Mouse (Mus musculus) embryonic facial prominence, embryonic 12.5 days (tissue): ENCODE measurements around the gene Smchd1. TPM values are rescaled to one million over a fixed set of nuclear protein-coding genes. Genes with fewer than 3 reads are reported as not detected.
"Not testable (repeated sequence)": the region's sequence is repeated elsewhere in the genome, so short reads cannot be mapped to it uniquely, and the experiment has no call there.

Source experiments
- ATAC-seq: fragments of 200-750 bp; cut with Nextera tagmentation; 2 replicates; pipeline ENCODE4 v1.8.0; 2017; ENCODE audit not compliant: insufficient number of reproducible peaks, insufficient read depth, low FRiP score, low TSS enrichment
- H3K27ac ChIP-seq: fragments of 300-500 bp; sonication (generic); 2 replicates; pipeline ENCODE4 v1.5.1; 2016; ENCODE audit warnings: mild to moderate bottlenecking
- H3K27me3 ChIP-seq: fragments of 300-500 bp; sonication (generic); 2 replicates; pipeline ENCODE4 v1.6.1; 2016; ENCODE audit warnings: mild to moderate bottlenecking, moderate library complexity
- H3K36me3 ChIP-seq: fragments of 300-500 bp; sonication (generic); 2 replicates; pipeline ENCODE4 v1.6.1; 2016; ENCODE audit warnings: mild to moderate bottlenecking
- H3K4me1 ChIP-seq: fragments of 300-500 bp; sonication (generic); 2 replicates; pipeline ENCODE4 v1.6.1; 2016
- H3K4me2 ChIP-seq: fragments of 300-500 bp; sonication (generic); replicated peaks from 2 replicates; pipeline ENCODE4 v1.6.1; 2016; ENCODE audit warnings: mild to moderate bottlenecking, moderate library complexity
- H3K4me3 ChIP-seq: fragments of 300-500 bp; sonication (generic); 2 replicates; pipeline ENCODE4 v1.5.1; 2016; ENCODE audit warnings: mild to moderate bottlenecking
- H3K9ac ChIP-seq: fragments of 300-500 bp; sonication (generic); 2 replicates; pipeline ENCODE4 v1.6.1; 2016; ENCODE audit warnings: mild to moderate bottlenecking, moderate library complexity
- H3K9me3 ChIP-seq: fragments of 300-500 bp; sonication (generic); 2 replicates; pipeline ENCODE4 v1.6.1; 2016; ENCODE audit warnings: mild to moderate bottlenecking, moderate library complexity
- WGBS: fragments of 180-500 bp; shearing (Covaris S2); methylation state at CpG from one replicate; pipeline ENCODE4 v1.1.7; 2016; 5-methylcytosine and 5-hydroxymethylcytosine counted together
- polyA plus RNA-seq: library from polyadenylated mRNA; unstranded; fragments of >200 nt; fragmentation: Nextera tagmentation; extraction: Ambion mirVana; gene quantifications from 2 replicates; pipeline ENCODE4 v1.2.1, GENCODE M21; 2016

The Smchd1 gene
- polyA plus RNA-seq, 1 experiment from 2014 or later, result 84.2 TPM

GRCm38 (mm10) chr17:71483418-71484060, 8.4 kb upstream of the Smchd1 start:
- ATAC-seq, result no peak
- 79% methylated on average over 7 of the region's 7 CpGs for WGBS
- H3K4me3 ChIP-seq, result no peak overlapping the region
- no peaks in the 10 kb centered on the region for H3K9me3 ChIP-seq
- no peak overlapping the region for H3K27ac ChIP-seq
- no peaks in the 10 kb centered on the region for H3K27me3 ChIP-seq
- H3K9ac ChIP-seq, result no peak overlapping the region
- H3K36me3 ChIP-seq, result no peaks in the 10 kb centered on the region
- no peak overlapping the region for H3K4me2 ChIP-seq
- H3K4me1 ChIP-seq, result 0 out of 2 replicates have a peak, but pooled peaks cover 10% of the 10 kb centered on the region

DNA sequence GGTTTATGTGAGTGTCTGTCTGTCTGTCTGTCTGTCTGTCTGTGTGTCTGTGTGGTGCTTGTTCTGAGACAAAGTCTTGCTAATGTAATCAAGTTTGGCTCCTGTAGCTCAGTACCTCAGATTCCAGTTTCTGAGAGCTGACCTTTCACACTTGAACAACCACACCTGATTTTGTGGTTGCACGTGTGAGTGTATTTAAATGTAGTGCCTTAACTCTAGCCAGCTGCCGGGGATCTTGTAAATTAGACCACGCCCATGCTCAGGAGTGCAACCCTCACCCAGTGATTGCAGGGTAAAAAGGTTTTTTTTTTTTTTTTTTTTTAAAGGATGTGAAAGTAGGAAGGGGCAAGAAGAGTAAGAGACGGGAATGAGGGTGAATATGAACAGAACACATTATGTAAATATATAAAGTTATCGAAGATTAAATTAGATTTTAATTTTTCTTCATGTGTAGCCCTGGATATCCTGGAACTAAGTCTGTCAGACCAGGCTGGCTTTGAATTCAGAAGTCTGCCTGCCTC, 4.3 kb upstream of the Smchd1 start:
- Histone ChIP-seq H3K36me3 (no peaks in the 10 kb centered on the region), H3K4me1 (no peaks in the 10 kb centered on the region), H3K4me2 (no peak overlapping the region), H3K4me3 (no peak overlapping the region), H3K27me3 (no peaks in the 10 kb centered on the region), H3K9me3 (no peaks in the 10 kb centered on the region), H3K27ac (no peak overlapping the region), H3K9ac (no peak overlapping the region)
- WGBS, result 53% methylated on average over 5 of the region's 5 CpGs
- ATAC-seq, result no peak

DNA sequence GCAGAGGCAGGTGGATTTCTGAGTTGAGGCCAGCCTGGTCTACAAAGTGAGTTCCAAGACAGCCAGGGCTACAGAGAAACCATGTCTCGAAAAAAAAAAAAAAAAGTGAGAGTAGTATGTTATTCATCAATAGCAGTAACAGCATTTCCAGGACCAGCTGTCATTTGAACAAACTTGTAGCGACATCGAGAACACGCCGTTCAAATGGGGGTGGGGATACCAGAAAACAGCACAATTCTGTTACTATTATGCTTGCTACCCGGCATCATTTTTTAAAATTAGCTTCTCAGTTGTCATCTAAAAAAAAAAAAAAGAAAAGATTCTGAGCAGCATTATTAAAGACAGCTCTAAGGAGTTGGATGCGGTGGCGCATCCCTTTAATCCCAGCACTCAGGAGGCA, 2.3 kb upstream of the Smchd1 start:
- H3K36me3 ChIP-seq, result no peaks in the 10 kb centered on the region
- H3K4me3 ChIP-seq, result no peak overlapping the region
- no peaks in the 10 kb centered on the region for H3K9me3 ChIP-seq
- no peaks in the 10 kb centered on the region for H3K27me3 ChIP-seq
- ATAC-seq, result no peak
- no peak overlapping the region for H3K4me2 ChIP-seq
- H3K9ac ChIP-seq, result no peak overlapping the region
- H3K27ac ChIP-seq, result no peak overlapping the region
- 91% methylated on average over 8 of the region's 8 CpGs for WGBS
- H3K4me1 ChIP-seq, result peaks cover 6% of the 10 kb centered on the region; the same call in 1 of the 2 replicates

DNA sequence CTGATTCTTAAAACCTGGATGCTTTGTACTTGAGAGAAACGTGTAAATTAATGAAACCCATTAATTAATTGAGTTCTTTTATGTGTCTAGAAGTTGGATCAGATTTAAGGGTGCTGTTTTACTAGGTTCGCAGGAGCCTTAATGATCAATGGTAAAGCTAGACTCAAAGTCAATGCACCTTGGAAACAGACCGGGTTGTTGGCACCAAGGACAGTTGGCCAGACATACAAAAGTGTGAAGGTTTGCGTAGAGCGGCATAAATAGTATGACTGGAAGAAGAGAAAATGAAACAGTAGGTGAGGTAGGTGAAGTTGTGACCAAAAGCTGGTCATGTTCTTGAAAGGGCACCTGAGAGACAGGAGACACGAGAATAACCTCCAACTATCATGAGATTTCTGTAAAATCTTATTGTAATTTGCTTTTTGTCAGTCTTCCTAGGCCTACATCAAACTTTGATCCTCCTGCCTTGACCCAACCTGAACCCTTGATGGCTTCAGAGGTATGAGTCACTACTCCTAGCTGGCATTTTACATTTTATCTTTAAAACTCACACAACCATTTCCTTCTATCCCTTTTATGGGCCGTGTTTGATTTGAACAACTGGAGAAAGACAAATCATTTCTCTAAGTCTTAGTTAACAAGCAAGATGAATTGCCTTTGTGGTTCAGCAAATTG, 1.3 kb upstream of the Smchd1 start:
- Histone ChIP-seq H3K4me2 (peak overlapping the region; percentile 71), H3K36me3 (no peaks in the 10 kb centered on the region), H3K9me3 (no peaks in the 10 kb centered on the region), H3K4me1 (peaks cover 6% of the 10 kb centered on the region; the same call in 1 of the 2 replicates), H3K4me3 (peak overlapping the region; percentile 93), H3K27me3 (no peaks in the 10 kb centered on the region), H3K27ac (peak overlapping the region; percentile 98; the same call in 1 of the 2 replicates), H3K9ac (peak overlapping the region; percentile 90)
- no peak for ATAC-seq
- WGBS, result 82% methylated on average over 7 of the region's 7 CpGs

DNA sequence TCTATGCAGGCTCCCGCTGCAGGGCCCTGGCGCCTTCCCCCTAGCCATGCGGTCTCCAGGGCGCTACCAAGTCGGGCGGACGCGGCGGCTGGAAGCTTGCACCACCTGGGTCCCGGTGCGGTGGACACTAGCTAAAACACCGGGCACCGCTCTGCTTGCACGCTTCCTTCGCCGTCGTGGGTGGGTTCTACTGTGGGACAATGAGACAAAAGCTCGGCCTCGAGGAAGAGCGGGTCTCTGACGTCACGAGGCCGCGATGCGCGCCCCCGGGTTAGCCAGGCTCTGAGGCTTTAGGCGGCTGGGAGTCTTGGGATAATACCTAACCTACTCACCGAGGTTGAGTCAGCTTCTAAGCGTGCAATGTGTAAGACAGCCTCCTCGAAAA, 554 bp upstream of the Smchd1 start:
- WGBS, result under 1% methylated on average over 31 of the region's 31 CpGs
- peak overlapping the region; percentile 71 for H3K4me2 ChIP-seq
- no peaks in the 10 kb centered on the region for H3K9me3 ChIP-seq
- peak overlapping the region; percentile 90 for H3K9ac ChIP-seq
- H3K4me3 ChIP-seq, result peak overlapping the region; percentile 93
- H3K27ac ChIP-seq, result peak overlapping the region; percentile 98
- no peaks in the 10 kb centered on the region for H3K27me3 ChIP-seq
- H3K4me1 ChIP-seq, result peaks cover 6% of the 10 kb centered on the region; the same call in 1 of the 2 replicates
- ATAC-seq, result no peak; the same call in none of the 2 replicates
- H3K36me3 ChIP-seq, result no peaks in the 10 kb centered on the region

GRCm38 (mm10) chr17:71474128-71474527, 1.0 kb downstream of the Smchd1 start:
- peak overlapping the region; percentile 90 for H3K9ac ChIP-seq
- H3K9me3 ChIP-seq, result no peaks in the 10 kb centered on the region
- 17% methylated on average over 8 of the region's 8 CpGs for WGBS
- no peaks in the 10 kb centered on the region for H3K36me3 ChIP-seq
- H3K4me2 ChIP-seq, result peak overlapping the region; percentile 71
- H3K27ac ChIP-seq, result no peak overlapping the region
- H3K4me1 ChIP-seq, result peaks cover 6% of the 10 kb centered on the region; the same call in 1 of the 2 replicates
- H3K27me3 ChIP-seq, result no peaks in the 10 kb centered on the region
- H3K4me3 ChIP-seq, result peak overlapping the region; percentile 93
- ATAC-seq, result no peak

DNA sequence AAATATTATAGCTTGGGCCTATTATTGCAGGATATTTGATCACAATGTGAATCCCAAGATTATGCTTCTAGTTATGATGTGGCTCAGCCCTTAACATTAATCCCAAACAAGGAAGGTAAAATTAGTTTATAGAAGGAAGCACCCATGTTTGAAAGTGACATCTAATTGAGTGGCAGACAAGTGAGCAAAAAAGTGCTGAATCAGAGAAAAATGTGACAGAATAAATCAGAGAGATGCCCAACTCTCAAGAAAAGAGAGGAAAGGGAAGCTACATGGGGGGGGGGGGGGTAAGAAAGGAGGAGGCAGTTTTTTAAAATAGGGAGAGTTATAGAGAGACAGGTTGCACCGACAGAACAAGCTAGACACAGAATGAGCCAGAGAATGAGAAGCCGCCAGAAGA, 3.9 kb downstream of the Smchd1 start:
- Histone ChIP-seq H3K27me3 (no peaks in the 10 kb centered on the region), H3K4me2 (no peak overlapping the region), H3K36me3 (no peaks in the 10 kb centered on the region), H3K4me1 (peaks cover 6% of the 10 kb centered on the region; the same call in 1 of the 2 replicates), H3K9me3 (no peaks in the 10 kb centered on the region), H3K9ac (no peak overlapping the region), H3K27ac (no peak overlapping the region), H3K4me3 (no peak overlapping the region)
- no peak for ATAC-seq
- 85% methylated on average over 2 of the region's 2 CpGs for WGBS

DNA sequence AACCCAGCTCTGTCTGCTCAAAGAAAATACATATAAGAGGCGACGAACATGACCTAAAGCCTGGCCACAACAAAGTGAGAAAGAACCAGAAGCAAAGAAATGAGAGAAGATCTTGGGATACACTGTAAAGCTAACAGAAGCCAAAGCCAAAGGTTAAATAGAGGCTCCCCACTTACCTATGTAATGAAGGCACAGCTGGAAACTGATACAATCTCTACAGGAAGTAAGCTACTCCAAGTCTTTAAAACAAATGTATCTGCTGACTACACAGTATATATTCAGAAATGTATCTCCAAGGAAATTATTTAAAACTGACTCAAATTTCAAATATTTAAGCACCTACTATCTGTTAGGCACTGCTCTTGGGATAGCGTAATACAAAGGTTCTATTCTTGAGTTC, 14.8 kb downstream of the Smchd1 start:
- ATAC-seq, result no peak
- Histone ChIP-seq H3K4me1 (no peaks in the 10 kb centered on the region), H3K4me3 (no peak overlapping the region), H3K36me3 (peaks cover 55% of the 10 kb centered on the region), H3K9ac (no peak overlapping the region), H3K27me3 (no peaks in the 10 kb centered on the region), H3K4me2 (no peak overlapping the region), H3K9me3 (no peaks in the 10 kb centered on the region), H3K27ac (no peak overlapping the region)
- 86% methylated on average over 3 of the region's 3 CpGs for WGBS

- Histone ChIP-seq H3K36me3 (peaks cover 58% of the 10 kb centered on the region), H3K9ac (no peak within 1 kb of the TSS), H3K27me3 (no peaks in the 10 kb centered on the region), H3K4me3 (no peak within 1 kb of the TSS), H3K27ac (no peak within 1 kb of the TSS), H3K4me2 (no peak within 1 kb of the TSS), H3K4me1 (no peaks in the 10 kb centered on the region), H3K9me3 (no peaks in the 10 kb centered on the region)
- ATAC-seq, result no peak
- 92% methylated on average over 2 of the region's 2 CpGs for WGBS
Observed at GRCm38 (mm10) chr17:71459818-71460217, 15.3 kb downstream of the Smchd1 start, which contains the start of gene Gm4707. Gene Gm4707, minus strand, starts transcription at chr17:71459918.

DNA sequence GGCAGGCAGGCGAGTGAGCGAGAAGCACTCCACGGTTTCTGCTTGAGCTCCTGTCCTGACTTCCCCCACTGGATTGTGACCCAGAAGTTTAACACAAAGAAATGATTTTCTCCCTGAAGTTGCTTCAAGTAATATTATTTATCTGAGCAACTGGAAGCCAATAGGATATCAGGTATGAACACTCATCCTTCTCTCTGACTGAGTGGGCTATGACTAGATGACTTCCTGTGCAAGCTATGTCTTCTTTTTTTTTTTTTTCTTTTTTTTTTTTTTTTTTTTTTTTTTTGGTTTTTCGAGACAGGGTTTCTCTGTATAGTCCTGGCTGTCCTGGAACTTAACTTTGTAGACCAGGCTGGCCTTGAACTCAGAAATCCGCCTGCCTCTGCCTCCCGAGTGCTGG, 17.8 kb downstream of the Smchd1 start:
- H3K4me1 ChIP-seq, H3K9ac ChIP-seq, ATAC-seq, H3K9me3 ChIP-seq, H3K4me2 ChIP-seq, H3K27ac ChIP-seq, H3K27me3 ChIP-seq, H3K4me3 ChIP-seq: not testable (repeated sequence)
- peaks cover 49% of the 10 kb centered on the region for H3K36me3 ChIP-seq
- WGBS, result 91% methylated on average over 6 of the region's 6 CpGs

DNA sequence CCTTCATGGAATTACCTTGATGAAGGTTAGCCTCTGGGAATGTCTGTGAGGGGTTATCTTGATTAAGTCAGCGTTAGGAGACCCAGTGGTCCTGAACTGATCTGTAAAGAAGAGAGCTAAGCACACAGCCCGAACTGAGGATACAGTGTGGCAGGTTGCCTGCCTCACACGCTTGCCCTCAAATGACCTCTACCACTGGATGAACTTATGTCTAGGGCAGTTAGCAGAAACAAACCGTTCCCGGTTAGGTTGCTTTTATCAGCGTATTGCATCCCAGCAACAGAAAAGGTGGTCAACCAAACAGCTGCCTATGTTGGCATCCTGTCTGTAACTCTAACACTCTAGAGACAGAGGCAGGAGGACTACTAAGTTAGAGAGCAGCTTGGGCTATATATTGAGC, 30.0 kb downstream of the Smchd1 start:
- Histone ChIP-seq H3K4me1 (no peaks in the 10 kb centered on the region), H3K9me3 (no peaks in the 10 kb centered on the region), H3K27me3 (no peaks in the 10 kb centered on the region), H3K36me3 (peaks cover 29% of the 10 kb centered on the region), H3K27ac (no peak overlapping the region), H3K9ac (no peak overlapping the region), H3K4me3 (no peak overlapping the region), H3K4me2 (no peak overlapping the region)
- 92% methylated on average over 6 of the region's 6 CpGs for WGBS
- ATAC-seq, result no peak

DNA sequence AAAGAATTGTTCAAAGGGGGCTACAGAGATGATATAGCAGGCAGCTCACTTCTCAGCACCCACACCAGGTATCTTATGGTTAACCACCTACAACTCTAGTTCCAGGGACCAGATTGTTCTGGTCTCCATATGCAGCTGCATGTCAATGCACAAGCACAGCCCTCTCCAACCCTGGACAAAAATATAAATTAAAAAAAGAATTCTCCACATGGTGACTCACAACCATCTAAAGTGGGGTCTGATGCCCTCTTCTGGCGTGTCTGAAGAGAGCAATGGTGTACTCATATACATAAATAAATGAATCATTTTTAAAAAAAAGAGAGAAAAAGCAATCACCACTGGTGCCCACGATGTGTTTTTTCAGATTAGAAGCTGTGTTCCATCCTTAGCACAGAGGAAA, 30.4 kb downstream of the Smchd1 start:
- Histone ChIP-seq H3K27ac (no peak overlapping the region), H3K9ac (no peak overlapping the region), H3K4me2 (no peak overlapping the region), H3K27me3 (no peaks in the 10 kb centered on the region), H3K4me1 (no peaks in the 10 kb centered on the region), H3K4me3 (no peak overlapping the region), H3K36me3 (peaks cover 29% of the 10 kb centered on the region), H3K9me3 (no peaks in the 10 kb centered on the region)
- ATAC-seq, result no peak
- 91% methylated on average over 2 of the region's 2 CpGs for WGBS
